Comparison of ENCODE assay signal across 10 mouse cellular contexts in the genomic region with DNA sequence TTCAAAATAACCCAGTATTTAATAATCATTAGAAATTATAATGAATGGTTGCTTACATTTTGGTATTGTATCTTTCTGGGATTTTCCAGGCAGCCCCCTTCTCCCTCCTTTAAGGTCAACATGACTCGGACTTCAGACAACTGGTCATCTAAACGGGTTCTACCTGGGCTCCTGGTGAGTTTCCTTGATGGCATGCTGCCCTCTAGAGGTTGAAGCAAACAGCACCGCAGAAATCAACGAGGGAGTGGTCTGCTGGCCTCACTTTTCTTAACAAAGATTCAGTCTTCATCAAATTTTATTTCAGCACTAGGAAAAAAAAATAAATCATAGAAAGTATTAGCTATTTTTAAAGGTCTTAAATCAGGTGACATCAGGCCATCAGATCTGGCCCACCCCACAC. TPM values are rescaled to one million over a fixed set of nuclear protein-coding genes. Genes with fewer than 3 reads are reported as not detected.
DNase-seq lines count a peak whose midpoint lies in the region; ATAC-seq and TF ChIP-seq lines count a peak whose summit lies in the region.
"Had no signal": no experiment of that assay in that cellular context is flagged by ENCODE, and none has a peak within 500 bp of the region (broad histone marks: within the 10 kb centered on the region; RNA-seq: fewer than 3 reads in every experiment).

No protein-coding gene starts in this region.

- no peak overlapping the region for H3K9ac ChIP-seq in stomach, postnatal 0 days (ENCODE audit: low read length)

- H3K9me3 ChIP-seq in stomach, postnatal 0 days (ENCODE audit: control insufficient read depth, low read length), result no peaks in the 10 kb centered on the region

- no peak overlapping the region for H3K27ac ChIP-seq in stomach, postnatal 0 days (replicated peaks)

- WGBS in stomach, postnatal 0 days, result 2% methylated on average over 4 of the region's 4 CpGs

- H3K4me3 ChIP-seq in stomach, postnatal 0 days (ENCODE audit: low read depth, low read length), result no peak overlapping the region

- ATAC-seq in common myeloid progenitor, adult 5-6 weeks (replicated peaks; ENCODE audit: low read depth, poor library complexity, severe bottlenecking), result 0 out of 2 replicates have a peak, but pooled peaks have one; percentile 39
- ATAC-seq in stomach, postnatal 0 days (ENCODE audit: low FRiP score, low TSS enrichment), result no peak
- no peak for ATAC-seq in activated CD4-positive, CD25-positive, alpha-beta regulatory T cell, adult 4 months

- peak; percentile 23 for DNase-seq in heart, postnatal 4 days
- no peak for DNase-seq in heart, adult 9 months (ENCODE audit: low spot score in 2 of 2)
- DNase-seq in right cerebral cortex, postnatal 14 days, result peak; percentile 16
- no peak for DNase-seq in right cerebral cortex, postnatal 4 days
- no peak for DNase-seq in stomach, postnatal 0 days (ENCODE audit: low spot score)
- DNase-seq in thymus, postnatal 14 days, result no peak

- no peak overlapping the region for H3K4me2 ChIP-seq in stomach, postnatal 0 days (replicated peaks; ENCODE audit: low read depth)

- H3K27me3 ChIP-seq in stomach, postnatal 0 days (ENCODE audit: control insufficient read depth, insufficient read depth, low read length), result no peaks in the 10 kb centered on the region

- H3K4me1 ChIP-seq in stomach, postnatal 0 days (replicated peaks; ENCODE audit: control insufficient read depth, insufficient read depth), result no peaks in the 10 kb centered on the region

- peak; percentile 71 for TF ChIP-seq CTCF in stomach, postnatal 0 days (IDR thresholded peaks at IDR 0.05; ENCODE audit: low read depth)

- TF ChIP-seq EP300 in stomach, postnatal 0 days (optimal IDR thresholded peaks at IDR 0.05), result no peak

- H3K36me3 ChIP-seq in stomach, postnatal 0 days (ENCODE audit: control insufficient read depth, insufficient read depth, low read length), result no peaks in the 10 kb centered on the region

RNA-seq across cellular contexts. Expression of gene Nkx2-9, which starts 21.4 kb away (rescaled TPM):
- total RNA-seq in heart, postnatal 4 days (2021), result not detected
- not detected in 2 replicates for total RNA-seq in common myeloid progenitor, adult 5-6 weeks (2017)
- not detected in 2 replicates for polyA plus RNA-seq in stomach, postnatal 0 days (2015; fragmentation: Nextera tagmentation; extraction: Ambion mirVana)
- not detected for polyA plus RNA-seq in activated CD4-positive, CD25-positive, alpha-beta regulatory T cell, adult 4 months (2017; shearing (Covaris generic))
- total RNA-seq: gastrocnemius, adult 8-10 months had no signal
- polyA plus RNA-seq: lung, embryonic 16.5 days had no signal

RNA-seq across cellular contexts. Expression of gene Nkx2-1, which starts 55.0 kb away (rescaled TPM):
- total RNA-seq in heart, postnatal 4 days (2021), result not detected
- not detected in 2 replicates for total RNA-seq in common myeloid progenitor, adult 5-6 weeks (2017)
- not detected in 2 replicates for polyA plus RNA-seq in stomach, postnatal 0 days (2015; fragmentation: Nextera tagmentation; extraction: Ambion mirVana)
- not detected for polyA plus RNA-seq in activated CD4-positive, CD25-positive, alpha-beta regulatory T cell, adult 4 months (2017; shearing (Covaris generic))
- total RNA-seq: gastrocnemius, adult 8-10 months had no signal

Comparison
In these comparisons a context has a peak if more than half of its experiments do, and no peak if none do; other contexts are left out.
1. DNase-seq: peak in heart, postnatal 4 days (single experiment) and right cerebral cortex, postnatal 14 days (single experiment); none in heart, adult 9 months (0 of 2), right cerebral cortex, postnatal 4 days (single experiment), stomach, postnatal 0 days (single experiment) and thymus, postnatal 14 days (single experiment).